Mouse (Mus musculus): ENCODE data around the gene Pdik1l. TPM values are rescaled to one million over a fixed set of nuclear protein-coding genes. Genes with fewer than 3 reads are reported as not detected.
"Not testable (repeated sequence)": the region's sequence is repeated elsewhere in the genome, so short reads cannot be mapped to it uniquely, and the experiment has no call there.

The Pdik1l gene
- polyA plus RNA-seq, 1 experiment from 2014 or later: 18.8 TPM

DNA sequence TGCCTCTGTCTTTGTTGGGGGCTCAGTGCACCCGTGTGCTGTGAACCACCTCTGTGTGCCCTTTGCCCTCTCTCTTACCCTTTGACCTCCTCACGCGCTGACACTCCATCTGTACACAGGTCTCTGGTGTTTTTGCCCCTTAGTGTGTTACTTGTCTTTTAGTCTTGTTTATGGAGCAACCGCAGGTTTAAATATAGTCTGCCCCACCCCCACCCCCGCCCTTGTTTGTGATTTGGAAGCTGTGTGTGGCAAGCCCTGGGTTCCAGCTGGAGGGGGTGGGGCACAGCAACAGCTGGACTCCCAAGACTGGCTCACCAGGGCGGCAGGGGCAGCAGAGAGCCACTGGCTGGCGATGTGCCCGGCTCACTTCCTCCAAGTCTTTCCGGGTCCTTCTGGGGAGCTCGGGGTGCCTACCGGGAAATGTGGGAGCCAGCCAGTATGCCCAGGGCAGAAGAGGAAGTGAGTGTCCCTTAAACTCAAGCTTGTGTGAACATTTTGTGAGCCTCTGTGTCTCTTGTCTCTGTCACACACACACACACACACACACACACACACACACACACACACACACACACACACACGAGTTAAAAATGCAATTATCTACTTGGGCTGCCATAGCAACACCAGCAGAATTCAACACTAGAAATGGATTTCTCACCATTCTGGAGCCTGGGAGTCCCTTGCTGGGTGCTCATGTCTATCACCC is 19.8 kb upstream of the Pdik1l start:
- Histone ChIP-seq H3K27ac (ENCODE audit: low read depth, low read length) (no peak overlapping the region), H3K9me3 (ENCODE audit: control insufficient read depth, low read length) (no peaks in the 10 kb centered on the region; the same call in 1 of the 2 replicates), H3K4me2 (replicated peaks; ENCODE audit: low read depth, low read length) (peak overlapping the region; percentile 11; the same call in 1 of the 2 replicates), H3K36me3 (ENCODE audit: control insufficient read depth, insufficient read depth, low read length) (no peaks in the 10 kb centered on the region), H3K4me3 (ENCODE audit: low read length) (no peak overlapping the region), H3K4me1 (ENCODE audit: control insufficient read depth, insufficient read depth, low read length) (peaks cover 8% of the 10 kb centered on the region), H3K9ac (ENCODE audit: low read depth, low read length) (no peak overlapping the region), H3K27me3 (ENCODE audit: control insufficient read depth, insufficient read depth, low read length) (no peaks in the 10 kb centered on the region)
- 23% methylated on average over 12 of the region's 12 CpGs for WGBS
- ATAC-seq (ENCODE audit: low FRiP score, low TSS enrichment): peak; percentile 28; the same call in 1 of the 2 replicates

DNA sequence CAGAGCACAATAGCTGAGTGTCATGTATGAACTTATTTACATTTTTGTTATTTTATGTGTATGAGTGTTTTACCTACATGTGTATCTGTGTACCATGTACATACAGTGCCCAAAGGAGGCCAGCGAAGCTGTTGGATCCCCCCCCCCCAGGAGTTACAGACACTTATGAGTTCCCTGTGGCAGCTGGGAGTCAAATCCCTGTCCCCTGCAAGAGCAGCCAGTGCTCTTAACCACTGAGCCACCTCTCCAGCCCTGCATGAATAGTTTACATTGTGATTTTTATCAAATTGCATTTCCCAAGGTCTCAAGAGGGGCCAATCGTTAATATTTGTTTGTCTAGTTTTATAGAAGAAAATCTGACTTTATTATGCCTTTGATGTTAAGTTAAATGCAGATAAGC is 19.3 kb upstream of the Pdik1l start:
- no peaks in the 10 kb centered on the region for H3K27me3 ChIP-seq (ENCODE audit: control insufficient read depth, insufficient read depth, low read length)
- H3K9ac ChIP-seq (ENCODE audit: low read depth, low read length): no peak overlapping the region
- H3K4me3 ChIP-seq (ENCODE audit: low read length): no peak overlapping the region
- no peaks in the 10 kb centered on the region for H3K36me3 ChIP-seq (ENCODE audit: control insufficient read depth, insufficient read depth, low read length)
- peaks cover 8% of the 10 kb centered on the region for H3K4me1 ChIP-seq (ENCODE audit: control insufficient read depth, insufficient read depth, low read length)
- H3K9me3 ChIP-seq (ENCODE audit: control insufficient read depth, low read length): no peaks in the 10 kb centered on the region; the same call in 1 of the 2 replicates
- no peak for ATAC-seq (ENCODE audit: low FRiP score, low TSS enrichment)
- WGBS: 70% methylated on average over 2 of the region's 2 CpGs
- H3K4me2 ChIP-seq (replicated peaks; ENCODE audit: low read depth, low read length): peak overlapping the region; percentile 11; the same call in 1 of the 2 replicates
- H3K27ac ChIP-seq (ENCODE audit: low read depth, low read length): no peak overlapping the region

DNA sequence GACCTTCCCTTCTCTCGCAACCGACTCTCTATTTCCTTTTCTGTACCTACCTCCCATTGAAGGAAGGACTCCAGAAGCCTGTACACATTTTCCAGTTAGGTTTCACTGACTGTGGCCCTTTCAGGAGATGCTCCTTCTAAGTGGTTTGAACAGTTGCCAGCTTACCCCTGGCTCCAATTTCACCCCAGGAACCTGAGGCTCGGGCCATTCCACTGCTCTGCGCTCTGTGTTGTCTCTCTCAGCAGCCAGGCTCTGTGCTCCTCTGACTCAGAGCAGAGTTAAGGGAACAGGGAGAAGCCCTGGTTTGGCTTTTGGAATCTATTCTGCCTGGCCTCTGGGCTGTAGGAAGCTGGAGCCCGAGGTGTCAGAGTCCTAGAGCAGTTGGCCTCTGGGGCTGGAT is 14.4 kb upstream of the Pdik1l start:
- H3K9ac ChIP-seq (ENCODE audit: low read depth, low read length): no peak overlapping the region
- ATAC-seq (ENCODE audit: low FRiP score, low TSS enrichment): no peak
- no peaks in the 10 kb centered on the region for H3K27me3 ChIP-seq (ENCODE audit: control insufficient read depth, insufficient read depth, low read length)
- no peaks in the 10 kb centered on the region; the same call in 1 of the 2 replicates for H3K9me3 ChIP-seq (ENCODE audit: control insufficient read depth, low read length)
- no peak overlapping the region for H3K4me2 ChIP-seq (replicated peaks; ENCODE audit: low read depth, low read length)
- H3K4me3 ChIP-seq (ENCODE audit: low read length): no peak overlapping the region
- 83% methylated on average over 5 of the region's 5 CpGs for WGBS
- peaks cover 3% of the 10 kb centered on the region for H3K4me1 ChIP-seq (ENCODE audit: control insufficient read depth, insufficient read depth, low read length)
- H3K27ac ChIP-seq (ENCODE audit: low read depth, low read length): no peak overlapping the region
- no peaks in the 10 kb centered on the region for H3K36me3 ChIP-seq (ENCODE audit: control insufficient read depth, insufficient read depth, low read length)

DNA sequence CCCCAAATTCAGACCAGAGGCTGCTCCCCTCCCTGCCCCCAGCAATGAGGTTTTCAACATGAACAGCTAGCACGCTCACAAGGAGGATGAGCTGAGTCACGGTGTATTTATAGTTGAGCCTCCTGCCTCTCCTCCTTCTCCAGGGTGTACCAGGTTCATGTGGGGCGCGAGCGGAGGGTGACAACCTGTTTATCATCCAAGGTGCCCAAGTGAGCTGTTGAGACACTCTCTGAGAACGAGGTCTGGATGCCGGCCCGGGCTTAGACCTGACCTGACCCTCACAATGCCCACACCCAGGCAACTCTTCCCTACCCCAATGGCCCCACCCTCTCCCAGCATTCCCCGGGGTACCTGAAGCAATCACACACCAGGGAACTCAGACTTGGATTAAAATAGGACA is 12.6 kb upstream of the Pdik1l start:
- Histone ChIP-seq H3K4me3 (ENCODE audit: low read length) (no peak overlapping the region), H3K9ac (ENCODE audit: low read depth, low read length) (no peak overlapping the region), H3K27me3 (ENCODE audit: control insufficient read depth, insufficient read depth, low read length) (no peaks in the 10 kb centered on the region), H3K4me2 (replicated peaks; ENCODE audit: low read depth, low read length) (no peak overlapping the region), H3K4me1 (ENCODE audit: control insufficient read depth, insufficient read depth, low read length) (no peaks in the 10 kb centered on the region), H3K9me3 (ENCODE audit: control insufficient read depth, low read length) (peaks cover 3% of the 10 kb centered on the region; the same call in 1 of the 2 replicates), H3K27ac (ENCODE audit: low read depth, low read length) (no peak overlapping the region), H3K36me3 (ENCODE audit: control insufficient read depth, insufficient read depth, low read length) (no peaks in the 10 kb centered on the region)
- WGBS: 70% methylated on average over 9 of the region's 9 CpGs
- no peak for ATAC-seq (ENCODE audit: low FRiP score, low TSS enrichment)

DNA sequence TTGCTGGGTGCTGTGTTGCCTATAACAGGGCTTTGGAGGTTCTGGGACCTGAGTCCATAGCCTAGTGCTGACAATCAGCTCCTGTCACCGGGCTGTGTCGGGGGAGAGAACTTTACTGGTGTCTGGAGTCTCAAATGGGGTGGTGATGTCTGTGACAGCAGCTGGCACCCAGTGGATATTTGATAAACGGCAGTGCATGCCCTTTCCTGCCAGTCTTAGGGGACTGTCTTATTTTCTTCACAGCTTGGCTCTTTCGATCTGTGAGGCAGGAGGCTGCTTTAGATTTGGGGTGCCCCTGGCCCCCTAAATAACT is 11.8 kb upstream of the Pdik1l start:
- peaks cover 3% of the 10 kb centered on the region; the same call in 1 of the 2 replicates for H3K9me3 ChIP-seq (ENCODE audit: control insufficient read depth, low read length)
- H3K4me3 ChIP-seq (ENCODE audit: low read length): no peak overlapping the region
- H3K9ac ChIP-seq (ENCODE audit: low read depth, low read length): no peak overlapping the region
- no peak overlapping the region for H3K4me2 ChIP-seq (replicated peaks; ENCODE audit: low read depth, low read length)
- no peaks in the 10 kb centered on the region for H3K36me3 ChIP-seq (ENCODE audit: control insufficient read depth, insufficient read depth, low read length)
- WGBS: 59% methylated on average over 4 of the region's 4 CpGs
- no peaks in the 10 kb centered on the region for H3K4me1 ChIP-seq (ENCODE audit: control insufficient read depth, insufficient read depth, low read length)
- no peak overlapping the region for H3K27ac ChIP-seq (ENCODE audit: low read depth, low read length)
- no peaks in the 10 kb centered on the region for H3K27me3 ChIP-seq (ENCODE audit: control insufficient read depth, insufficient read depth, low read length)
- no peak for ATAC-seq (ENCODE audit: low FRiP score, low TSS enrichment)

DNA sequence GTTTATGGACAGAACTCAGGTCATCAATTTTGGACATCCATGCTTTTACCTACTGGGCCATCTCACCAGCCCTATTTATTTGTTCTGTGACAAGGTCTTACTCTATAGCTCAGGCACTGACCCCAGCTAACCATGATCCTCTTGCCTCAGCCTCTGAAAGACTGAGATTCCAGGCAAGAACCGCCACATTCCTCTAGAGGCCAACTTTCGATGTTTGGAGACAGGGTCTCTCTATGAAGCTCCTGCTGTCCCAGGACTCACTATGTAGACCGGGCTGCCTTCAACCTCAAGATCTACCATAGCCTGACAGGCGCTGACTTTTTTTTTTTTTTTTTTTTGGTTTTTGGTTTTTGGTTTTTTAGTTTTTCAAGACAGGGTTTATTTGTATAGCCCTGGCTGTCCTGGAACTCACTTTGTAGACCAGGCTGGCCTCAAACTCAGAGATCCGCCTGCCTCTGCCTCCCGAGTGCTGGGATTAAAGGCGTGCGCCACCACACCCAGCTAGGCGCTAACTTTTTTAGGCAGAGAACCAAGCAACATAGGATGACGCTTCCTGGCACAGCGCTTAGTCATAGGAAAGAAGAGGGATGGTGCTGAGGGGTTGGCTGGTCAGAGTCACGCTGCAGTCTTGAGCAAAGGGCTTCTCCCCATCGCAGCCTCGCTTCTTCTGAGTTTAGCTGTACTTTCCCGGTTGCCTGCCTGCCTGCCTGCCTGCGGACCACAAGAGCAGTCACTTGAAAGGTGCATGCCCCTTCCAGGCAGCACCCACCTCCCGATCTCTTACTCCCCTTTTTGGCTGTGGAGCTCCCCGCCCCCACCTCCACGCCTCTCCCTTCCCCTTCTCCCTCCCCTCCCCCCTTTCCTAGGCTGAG is 11.2 kb upstream of the Pdik1l start:
- H3K9me3 ChIP-seq (ENCODE audit: control insufficient read depth, low read length): peaks cover 3% of the 10 kb centered on the region; the same call in 1 of the 2 replicates
- H3K4me1 ChIP-seq (ENCODE audit: control insufficient read depth, insufficient read depth, low read length): no peaks in the 10 kb centered on the region
- 78% methylated on average over 19 of the region's 19 CpGs for WGBS
- no peak overlapping the region for H3K4me3 ChIP-seq (ENCODE audit: low read length)
- H3K9ac ChIP-seq (ENCODE audit: low read depth, low read length): no peak overlapping the region
- peaks cover 3% of the 10 kb centered on the region; the same call in 1 of the 2 replicates for H3K27me3 ChIP-seq (ENCODE audit: control insufficient read depth, insufficient read depth, low read length)
- no peak overlapping the region for H3K27ac ChIP-seq (ENCODE audit: low read depth, low read length)
- no peak for ATAC-seq (ENCODE audit: low FRiP score, low TSS enrichment)
- no peaks in the 10 kb centered on the region for H3K36me3 ChIP-seq (ENCODE audit: control insufficient read depth, insufficient read depth, low read length)
- no peak overlapping the region for H3K4me2 ChIP-seq (replicated peaks; ENCODE audit: low read depth, low read length)

DNA sequence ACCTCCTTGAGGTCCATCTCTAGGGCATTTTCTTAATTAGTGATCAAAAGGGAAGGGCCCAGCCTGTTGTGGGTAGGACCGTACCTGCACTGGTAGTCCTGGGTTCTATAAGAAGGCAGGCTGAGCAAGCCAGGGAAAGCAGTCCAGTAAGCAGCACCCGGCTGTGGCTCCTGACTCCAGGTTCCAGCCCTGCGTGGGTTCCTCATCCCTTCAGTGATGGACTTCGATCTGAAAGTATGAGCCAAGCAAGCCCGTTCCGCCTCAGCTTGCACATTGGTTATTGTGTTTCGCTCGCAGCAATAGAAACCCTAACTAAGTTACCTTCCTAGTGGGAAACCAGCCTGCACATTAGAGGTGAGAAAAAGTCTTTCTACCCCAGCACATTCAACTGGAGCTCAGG is 9.7 kb upstream of the Pdik1l start:
- Histone ChIP-seq H3K9me3 (ENCODE audit: control insufficient read depth, low read length) (0 out of 2 replicates have a peak, but pooled peaks cover 3% of the 10 kb centered on the region), H3K36me3 (ENCODE audit: control insufficient read depth, insufficient read depth, low read length) (no peaks in the 10 kb centered on the region), H3K27me3 (ENCODE audit: control insufficient read depth, insufficient read depth, low read length) (peaks cover 12% of the 10 kb centered on the region), H3K4me2 (replicated peaks; ENCODE audit: low read depth, low read length) (no peak overlapping the region), H3K4me1 (ENCODE audit: control insufficient read depth, insufficient read depth, low read length) (no peaks in the 10 kb centered on the region), H3K4me3 (ENCODE audit: low read length) (no peak overlapping the region), H3K9ac (ENCODE audit: low read depth, low read length) (no peak overlapping the region), H3K27ac (ENCODE audit: low read depth, low read length) (no peak overlapping the region)
- ATAC-seq (ENCODE audit: low FRiP score, low TSS enrichment): no peak
- 86% methylated on average over 8 of the region's 8 CpGs for WGBS

DNA sequence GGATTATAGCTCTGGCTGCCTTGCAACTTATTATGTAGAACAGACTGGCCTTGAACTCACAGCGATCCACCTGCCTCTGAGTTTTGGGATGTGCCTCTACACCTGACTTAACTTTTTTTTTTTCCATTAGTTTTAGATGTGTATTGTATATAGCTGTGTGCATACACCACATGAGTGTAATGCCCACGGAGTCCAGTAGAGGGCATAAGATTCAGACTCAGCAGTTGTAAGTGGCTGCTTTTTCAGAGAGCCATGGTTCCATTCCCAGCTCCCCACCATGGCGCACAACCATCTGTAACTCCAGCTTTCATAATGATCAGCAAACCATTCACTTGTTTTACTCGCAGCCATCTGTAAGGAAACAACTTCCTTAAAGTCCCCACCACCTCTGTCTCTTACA is 8.8 kb upstream of the Pdik1l start:
- Histone ChIP-seq H3K9me3 (ENCODE audit: control insufficient read depth, low read length) (0 out of 2 replicates have a peak, but pooled peaks cover 3% of the 10 kb centered on the region), H3K9ac (ENCODE audit: low read depth, low read length) (no peak overlapping the region), H3K4me3 (ENCODE audit: low read length) (no peak overlapping the region), H3K4me2 (replicated peaks; ENCODE audit: low read depth, low read length) (no peak overlapping the region), H3K4me1 (ENCODE audit: control insufficient read depth, insufficient read depth, low read length) (no peaks in the 10 kb centered on the region), H3K27ac (ENCODE audit: low read depth, low read length) (no peak overlapping the region), H3K36me3 (ENCODE audit: control insufficient read depth, insufficient read depth, low read length) (no peaks in the 10 kb centered on the region), H3K27me3 (ENCODE audit: control insufficient read depth, insufficient read depth, low read length) (peaks cover 12% of the 10 kb centered on the region)
- no peak for ATAC-seq (ENCODE audit: low FRiP score, low TSS enrichment)
- WGBS: 91% methylated on average over 4 of the region's 4 CpGs

DNA sequence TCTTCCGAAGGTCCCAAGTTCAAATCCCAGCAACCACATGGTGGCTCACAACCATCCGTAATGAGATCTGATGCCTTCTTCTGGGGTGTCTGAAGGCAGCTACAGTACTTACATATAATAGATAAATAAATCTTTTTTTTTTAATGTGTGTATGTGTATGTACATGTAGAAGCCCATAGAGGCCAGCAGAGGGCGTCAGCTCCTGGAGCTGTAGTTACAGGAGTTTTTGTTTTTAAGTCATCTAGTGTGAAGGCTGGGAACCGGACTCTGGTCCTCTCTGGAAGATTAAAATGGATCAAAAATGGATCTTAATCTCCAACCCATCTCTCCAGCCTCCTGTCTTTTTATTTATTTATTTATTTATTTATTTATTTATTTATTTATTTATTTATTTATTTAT is 8.4 kb upstream of the Pdik1l start:
- H3K27me3 ChIP-seq (ENCODE audit: control insufficient read depth, insufficient read depth, low read length): peaks cover 12% of the 10 kb centered on the region
- not testable (repeated sequence) for H3K4me3 ChIP-seq (ENCODE audit: low read length); H3K36me3 ChIP-seq (ENCODE audit: control insufficient read depth, insufficient read depth, low read length); ATAC-seq (ENCODE audit: low FRiP score, low TSS enrichment); H3K27ac ChIP-seq (ENCODE audit: low read depth, low read length); H3K4me2 ChIP-seq (replicated peaks; ENCODE audit: low read depth, low read length); H3K9ac ChIP-seq (ENCODE audit: low read depth, low read length); H3K9me3 ChIP-seq (ENCODE audit: control insufficient read depth, low read length); H3K4me1 ChIP-seq (ENCODE audit: control insufficient read depth, insufficient read depth, low read length)
- 81% methylated on average over 4 of the region's 4 CpGs for WGBS
